Mouse (Mus musculus): ENCODE measurements around the gene Castor2.

Castor2 gene

GRCm38 (mm10) chr5:134155916-134156466 is 56.5 kb downstream of the Castor2 start:
- intact Hi-C loops (cut with DNase I): no loop called here

- intact Hi-C loops (cut with DNase I): no loop called here
Measured at GRCm38 (mm10) chr5:134164688-134165087, 65.2 kb downstream of the Castor2 start.

- intact Hi-C loops (cut with DNase I): no loop called here
Measured at GRCm38 (mm10) chr5:134166642-134167041, 67.1 kb downstream of the Castor2 start.

DNA sequence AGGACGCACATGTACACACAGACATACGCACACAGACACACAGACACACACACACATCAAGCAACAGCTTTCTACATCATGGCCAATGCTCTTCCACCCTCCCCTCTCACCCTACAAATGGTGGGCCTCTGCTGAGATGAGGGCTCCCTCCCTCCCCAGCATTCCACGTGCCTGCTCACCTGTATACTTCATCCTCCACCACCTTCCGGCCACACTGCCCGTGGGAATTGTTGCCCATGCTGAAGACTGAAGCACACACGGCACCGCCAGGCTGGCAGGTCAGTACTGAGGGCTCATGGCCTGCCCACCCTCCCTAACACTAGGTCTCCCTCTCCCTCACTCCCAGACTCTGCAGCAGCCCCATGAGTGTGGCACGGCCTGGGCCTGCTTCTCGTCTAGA is 68.5 kb downstream of the Castor2 start:
- intact Hi-C loops (cut with DNase I): no loop called here

GRCm38 (mm10) chr5:134169231-134169630 is 69.7 kb downstream of the Castor2 start:
- intact Hi-C loops (cut with DNase I): no loop called here

- intact Hi-C loops (cut with DNase I): no loop called here
Measured at GRCm38 (mm10) chr5:134170167-134170566, 70.7 kb downstream of the Castor2 start.

- intact Hi-C loops (cut with DNase I): no loop called here
Measured at GRCm38 (mm10) chr5:134173206-134173605, 73.7 kb downstream of the Castor2 start.

DNA sequence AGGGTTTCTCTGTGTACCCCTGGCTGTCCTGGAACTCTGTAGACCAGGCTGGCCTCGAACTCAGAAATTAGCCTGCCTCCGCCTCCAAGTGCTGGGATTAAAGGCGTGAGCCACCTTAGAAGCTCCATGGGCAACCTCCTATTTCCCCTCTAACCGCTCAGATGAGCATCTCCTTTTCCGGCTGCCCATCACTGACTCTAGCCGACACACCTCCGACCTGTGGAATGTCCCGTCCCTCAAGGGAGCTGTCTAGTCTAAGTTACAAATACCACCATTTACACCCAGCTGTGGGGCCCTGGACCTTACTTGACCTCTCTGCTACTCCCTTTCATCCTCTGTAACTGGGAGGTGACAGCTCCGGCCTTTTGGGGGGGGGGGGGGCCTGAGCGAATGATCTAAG is 76.2 kb downstream of the Castor2 start:
- intact Hi-C loops (cut with DNase I): no loop called here

- intact Hi-C loops (cut with DNase I): no loop called here
Measured at GRCm38 (mm10) chr5:134176169-134176881, 76.8 kb downstream of the Castor2 start, which contains the start of gene Rcc1l. Gene Rcc1l, minus strand, starts transcription at chr5:134176774.

DNA sequence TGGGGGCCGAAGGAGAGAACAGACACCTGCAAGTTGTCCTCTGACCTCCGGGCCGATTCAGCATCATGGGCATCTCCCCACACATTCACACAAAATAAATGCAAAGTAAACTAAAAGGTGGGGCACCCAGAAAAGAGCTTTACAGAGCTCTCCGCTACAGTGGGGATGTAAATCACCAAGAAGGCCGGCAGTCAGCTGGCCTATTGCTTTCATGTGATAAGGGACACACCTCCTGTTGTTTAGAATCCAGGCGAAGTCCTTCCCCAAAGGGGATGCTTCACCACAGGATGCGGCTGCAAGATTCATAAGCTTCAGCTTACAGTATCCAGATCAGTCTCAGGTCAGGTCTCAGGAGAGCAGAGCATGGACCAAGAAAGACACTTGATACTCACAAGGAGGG is 79.0 kb downstream of the Castor2 start:
- intact Hi-C loops (cut with DNase I): no loop called here

DNA sequence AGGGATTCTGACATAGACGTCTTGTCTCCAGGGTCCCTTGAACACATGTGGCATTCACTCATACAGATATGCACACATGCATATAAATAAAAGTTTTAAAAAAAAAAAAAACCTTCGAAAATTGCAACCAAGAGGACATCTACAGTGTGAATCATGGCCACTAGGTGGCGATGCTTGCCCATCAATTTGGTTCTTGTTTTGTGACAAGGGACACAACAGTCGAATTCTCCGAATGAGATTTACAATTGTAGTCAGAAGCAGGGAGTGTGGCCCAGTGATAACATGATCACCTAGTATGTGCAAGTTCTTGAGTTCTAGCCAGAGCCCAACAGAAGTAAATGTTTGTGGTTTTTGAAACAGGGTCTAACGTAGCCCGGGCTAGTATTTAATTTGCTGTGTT is 80.4 kb downstream of the Castor2 start:
- intact Hi-C loops (cut with DNase I): loop anchor here (2.0 to 5.0 kb wide), 2 partner anchors 163 to 307 kb away; no protein-coding TSS in a partner anchor

- intact Hi-C loops (cut with DNase I): loop anchor here (5.0 kb wide), 1 partner anchor 305 kb away; no protein-coding TSS in a partner anchor
Measured at GRCm38 (mm10) chr5:134182172-134182571, 82.7 kb downstream of the Castor2 start.

DNA sequence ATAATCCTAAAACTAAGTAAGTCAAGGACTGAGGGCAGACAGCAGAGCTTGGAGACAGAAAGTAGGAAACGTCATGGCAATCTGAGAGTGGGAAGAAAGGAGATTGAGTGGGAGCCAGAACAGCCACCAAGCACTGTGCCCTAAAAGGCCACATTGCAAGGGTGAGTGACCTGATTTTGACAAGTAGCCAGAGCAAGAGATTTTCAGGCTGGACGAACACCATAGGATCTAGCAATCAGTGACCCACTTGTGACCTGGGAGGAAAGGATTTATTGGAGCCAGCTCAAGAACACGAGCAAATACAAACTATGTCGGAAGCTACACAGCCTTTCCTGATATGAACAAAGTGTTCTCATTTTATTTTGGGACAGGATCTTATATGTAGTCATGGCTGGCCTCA is 83.2 kb downstream of the Castor2 start:
- intact Hi-C loops (cut with DNase I): loop anchor here (5.0 kb wide), 1 partner anchor 305 kb away; no protein-coding TSS in a partner anchor

DNA sequence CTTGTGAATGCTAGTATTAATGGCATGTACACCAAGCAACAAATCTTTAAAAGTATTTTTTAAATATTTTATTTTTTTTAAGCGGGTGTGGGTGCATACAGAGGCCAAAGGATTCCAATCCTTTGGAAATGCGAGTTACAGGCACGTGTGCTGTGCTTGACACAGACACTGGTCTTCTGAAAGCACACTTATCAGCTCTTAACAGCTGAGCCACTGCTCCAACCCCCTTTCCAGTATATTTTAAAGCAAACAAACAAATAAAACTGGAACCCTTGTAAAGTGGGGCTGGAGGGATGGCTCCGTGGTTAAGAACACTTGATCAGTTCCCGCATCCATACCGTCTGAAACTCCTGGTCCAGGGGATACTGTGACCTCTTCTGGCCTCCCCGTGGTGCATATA is 83.7 kb downstream of the Castor2 start:
- intact Hi-C loops (cut with DNase I): loop anchor here (5.0 kb wide), 1 partner anchor 304 kb away; no protein-coding TSS in a partner anchor

GRCm38 (mm10) chr5:134183880-134184808 is 84.6 kb downstream of the Castor2 start, which contains the start of gene Gtf2ird2:
Gene Gtf2ird2, plus strand, starts transcription at chr5:134184019.
- intact Hi-C loops (cut with DNase I): loop anchor here (5.0 kb wide), 1 partner anchor 303 kb away; no protein-coding TSS in a partner anchor

GRCm38 (mm10) chr5:134186059-134186458 is 86.5 kb downstream of the Castor2 start:
- intact Hi-C loops (cut with DNase I): loop anchor here (2.0 kb wide), 1 partner anchor 159 kb away; no protein-coding TSS in a partner anchor

- intact Hi-C loops (cut with DNase I): loop anchor here (2.0 kb wide), 1 partner anchor 158 kb away; no protein-coding TSS in a partner anchor
Measured at GRCm38 (mm10) chr5:134186961-134187731, 87.6 kb downstream of the Castor2 start.

DNA sequence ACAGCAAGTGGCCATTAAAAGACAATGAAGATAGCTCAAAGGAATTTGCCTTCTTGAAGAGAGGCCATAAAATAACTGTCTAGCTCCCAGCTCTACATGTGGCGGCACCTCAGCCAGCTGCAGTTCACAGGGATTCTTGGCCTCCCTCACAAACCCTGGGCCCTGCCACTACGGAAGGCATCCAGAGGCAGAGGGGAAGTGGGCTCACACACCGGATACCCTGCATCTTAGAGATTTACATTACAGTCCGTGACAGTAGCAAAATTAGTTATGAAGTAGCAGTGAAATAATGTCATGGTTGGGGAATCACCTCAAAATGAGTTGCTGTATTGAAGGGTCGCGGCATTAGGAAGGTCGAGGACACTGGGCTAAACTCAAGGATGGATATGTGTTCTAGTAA is 89.1 kb downstream of the Castor2 start:
- intact Hi-C loops (cut with DNase I): no loop called here

- intact Hi-C loops (cut with DNase I): loop anchor here (5.0 kb wide), 1 partner anchor 39 kb away; no protein-coding TSS in a partner anchor
Measured at GRCm38 (mm10) chr5:134193664-134194063, 94.2 kb downstream of the Castor2 start.

Measured in adrenal gland (tissue).